Mouse (Mus musculus): ENCODE measurements around the gene Rars2.

DNA sequence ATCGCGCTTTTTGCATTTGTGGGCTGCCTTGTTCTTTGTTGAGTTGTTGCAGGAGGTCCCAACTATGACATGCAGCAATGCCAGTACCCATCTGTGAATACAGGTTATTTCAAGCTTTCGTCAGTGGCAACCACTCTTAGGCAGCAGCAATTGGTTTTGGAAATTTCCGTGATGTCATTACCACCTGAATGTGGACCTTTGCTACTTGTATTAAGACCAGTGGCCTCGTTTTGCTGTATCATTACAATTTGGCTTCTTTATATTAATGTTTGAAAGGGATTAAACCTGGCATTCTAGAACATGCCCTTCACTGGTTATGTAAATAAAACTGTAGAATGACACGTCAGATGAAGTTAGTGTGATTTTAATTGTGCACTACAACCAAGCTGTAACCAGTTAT lies 48.5 kb upstream of the Rars2 start:
- TF ChIP-seq CTCF (IDR thresholded peaks at IDR 0.05; ENCODE audit: low read depth, low read length) (no peak), POLR2A (IDR thresholded peaks at IDR 0.05; ENCODE audit: borderline replicate concordance, low read depth, low read length) (no peak)
